Mouse (Mus musculus): ENCODE results near the gene Asb8. TPM values are rescaled to one million over a fixed set of nuclear protein-coding genes. Genes with fewer than 3 reads are reported as not detected.
A peak's percentile ranks its signal among the peaks of the same experiment; 100 is the strongest.

Asb8 gene
- polyA plus RNA-seq, 1 experiment, result 18.8 TPM

- no peak for TF ChIP-seq CTCF (IDR thresholded peaks at IDR 0.05; ENCODE audit: extremely low read depth, insufficient read depth, insufficient read length, insufficient replicate concordance)
- DNase-seq (ENCODE audit: low read depth in 1 of 2, low spot score in 2 of 2), result no peak
- Histone ChIP-seq H3K4me1 (ENCODE audit: control insufficient read depth, insufficient read depth, insufficient read length) (peaks cover 6% of the 10 kb centered on the region), H3K4me3 (ENCODE audit: extremely low read depth, insufficient read depth, insufficient read length) (no peak overlapping the region), H3K27me3 (ENCODE audit: control insufficient read depth, insufficient read depth, low read length) (no peaks in the 10 kb centered on the region), H3K27ac (ENCODE audit: insufficient read depth, low read length) (no peak overlapping the region), H3K36me3 (ENCODE audit: control insufficient read depth, insufficient read depth, low read length) (no peaks in the 10 kb centered on the region)
- WGBS, result 94% methylated on average over 3 of the region's 3 CpGs
These were observed 17.1 kb downstream of the Asb8 start for GRCm38 (mm10) chr15:98148356-98148755.

- peaks cover 6% of the 10 kb centered on the region for H3K36me3 ChIP-seq (ENCODE audit: control insufficient read depth, insufficient read depth, low read length)
- peak overlapping the region; percentile 35; the same call in 1 of the 2 replicates for H3K27ac ChIP-seq (ENCODE audit: insufficient read depth, low read length)
- TF ChIP-seq CTCF (IDR thresholded peaks at IDR 0.05; ENCODE audit: extremely low read depth, insufficient read depth, insufficient read length, insufficient replicate concordance) (no peak), POLR2A (IDR thresholded peaks at IDR 0.05; ENCODE audit: low read depth, low read length) (peak; percentile 58)
- peak; percentile 78 to 92 for DNase-seq (ENCODE audit: low read depth in 1 of 2, low spot score in 2 of 2)
- H3K27me3 ChIP-seq (ENCODE audit: control insufficient read depth, insufficient read depth, low read length), result no peaks in the 10 kb centered on the region
- peaks cover 6% of the 10 kb centered on the region for H3K4me1 ChIP-seq (ENCODE audit: control insufficient read depth, insufficient read depth, insufficient read length)
- H3K4me3 ChIP-seq (ENCODE audit: extremely low read depth, insufficient read depth, insufficient read length), result peak overlapping the region; percentile 93
- 3% methylated on average over 38 of the region's 38 CpGs for WGBS
These were observed 19.8 kb downstream of the Asb8 start for GRCm38 (mm10) chr15:98145559-98146181.

GRCm38 (mm10) chr15:98144861-98145507 lies 20.4 kb downstream of the Asb8 start:
- TF ChIP-seq CTCF (IDR thresholded peaks at IDR 0.05; ENCODE audit: extremely low read depth, insufficient read depth, insufficient read length, insufficient replicate concordance) (no peak), POLR2A (IDR thresholded peaks at IDR 0.05; ENCODE audit: low read depth, low read length) (no peak)
- Histone ChIP-seq H3K4me3 (ENCODE audit: extremely low read depth, insufficient read depth, insufficient read length) (peak overlapping the region; percentile 93), H3K27ac (ENCODE audit: insufficient read depth, low read length) (peak overlapping the region; percentile 35; the same call in 1 of the 2 replicates), H3K27me3 (ENCODE audit: control insufficient read depth, insufficient read depth, low read length) (no peaks in the 10 kb centered on the region), H3K4me1 (ENCODE audit: control insufficient read depth, insufficient read depth, insufficient read length) (peaks cover 6% of the 10 kb centered on the region), H3K36me3 (ENCODE audit: control insufficient read depth, insufficient read depth, low read length) (peaks cover 6% of the 10 kb centered on the region)
- DNase-seq (ENCODE audit: low read depth in 1 of 2, low spot score in 2 of 2), result no peak
- 2% methylated on average over 36 of the region's 36 CpGs for WGBS

GRCm38 (mm10) chr15:98142515-98142914 lies 22.9 kb downstream of the Asb8 start:
- Histone ChIP-seq H3K27me3 (ENCODE audit: control insufficient read depth, insufficient read depth, low read length) (no peaks in the 10 kb centered on the region), H3K27ac (ENCODE audit: insufficient read depth, low read length) (no peak overlapping the region), H3K4me1 (ENCODE audit: control insufficient read depth, insufficient read depth, insufficient read length) (peaks cover 6% of the 10 kb centered on the region), H3K4me3 (ENCODE audit: extremely low read depth, insufficient read depth, insufficient read length) (no peak overlapping the region), H3K36me3 (ENCODE audit: control insufficient read depth, insufficient read depth, low read length) (peaks cover 6% of the 10 kb centered on the region)
- DNase-seq (ENCODE audit: low read depth in 1 of 2, low spot score in 2 of 2), result no peak
- TF ChIP-seq POLR2A (IDR thresholded peaks at IDR 0.05; ENCODE audit: low read depth, low read length), result no peak
- TF ChIP-seq CTCF (IDR thresholded peaks at IDR 0.05; ENCODE audit: extremely low read depth, insufficient read depth, insufficient read length, insufficient replicate concordance), result no peak
- 94% methylated on average over 10 of the region's 10 CpGs for WGBS

GRCm38 (mm10) chr15:98140809-98141208 lies 24.6 kb downstream of the Asb8 start:
- no peak for DNase-seq (ENCODE audit: low read depth in 1 of 2, low spot score in 2 of 2)
- H3K27ac ChIP-seq (ENCODE audit: insufficient read depth, low read length), result no peak overlapping the region
- 92% methylated on average over 5 of the region's 5 CpGs for WGBS
- H3K4me3 ChIP-seq (ENCODE audit: extremely low read depth, insufficient read depth, insufficient read length), result no peak overlapping the region
- no peaks in the 10 kb centered on the region for H3K27me3 ChIP-seq (ENCODE audit: control insufficient read depth, insufficient read depth, low read length)
- no peak for TF ChIP-seq CTCF (IDR thresholded peaks at IDR 0.05; ENCODE audit: extremely low read depth, insufficient read depth, insufficient read length, insufficient replicate concordance)
- TF ChIP-seq POLR2A (IDR thresholded peaks at IDR 0.05; ENCODE audit: low read depth, low read length), result no peak
- peaks cover 6% of the 10 kb centered on the region for H3K4me1 ChIP-seq (ENCODE audit: control insufficient read depth, insufficient read depth, insufficient read length)
- peaks cover 12% of the 10 kb centered on the region for H3K36me3 ChIP-seq (ENCODE audit: control insufficient read depth, insufficient read depth, low read length)

GRCm38 (mm10) chr15:98139763-98140162 lies 25.7 kb downstream of the Asb8 start:
- Histone ChIP-seq H3K27me3 (ENCODE audit: control insufficient read depth, insufficient read depth, low read length) (no peaks in the 10 kb centered on the region), H3K4me3 (ENCODE audit: extremely low read depth, insufficient read depth, insufficient read length) (no peak overlapping the region), H3K4me1 (ENCODE audit: control insufficient read depth, insufficient read depth, insufficient read length) (peaks cover 2% of the 10 kb centered on the region; the same call in 1 of the 2 replicates), H3K36me3 (ENCODE audit: control insufficient read depth, insufficient read depth, low read length) (peaks cover 21% of the 10 kb centered on the region), H3K27ac (ENCODE audit: insufficient read depth, low read length) (no peak overlapping the region)
- WGBS, result 83% methylated on average over 7 of the region's 7 CpGs
- DNase-seq (ENCODE audit: low read depth in 1 of 2, low spot score in 2 of 2), result no peak
- TF ChIP-seq CTCF (IDR thresholded peaks at IDR 0.05; ENCODE audit: extremely low read depth, insufficient read depth, insufficient read length, insufficient replicate concordance), result no peak
- TF ChIP-seq POLR2A (IDR thresholded peaks at IDR 0.05; ENCODE audit: low read depth, low read length), result no peak

- Histone ChIP-seq H3K27ac (ENCODE audit: insufficient read depth, low read length) (no peak overlapping the region), H3K27me3 (ENCODE audit: control insufficient read depth, insufficient read depth, low read length) (no peaks in the 10 kb centered on the region), H3K4me1 (ENCODE audit: control insufficient read depth, insufficient read depth, insufficient read length) (no peaks in the 10 kb centered on the region), H3K36me3 (ENCODE audit: control insufficient read depth, insufficient read depth, low read length) (peaks cover 23% of the 10 kb centered on the region), H3K4me3 (ENCODE audit: extremely low read depth, insufficient read depth, insufficient read length) (no peak overlapping the region)
- TF ChIP-seq CTCF (IDR thresholded peaks at IDR 0.05; ENCODE audit: extremely low read depth, insufficient read depth, insufficient read length, insufficient replicate concordance) (no peak), POLR2A (IDR thresholded peaks at IDR 0.05; ENCODE audit: low read depth, low read length) (no peak)
- 97% methylated on average over 9 of the region's 9 CpGs for WGBS
- DNase-seq (ENCODE audit: low read depth in 1 of 2, low spot score in 2 of 2), result no peak
These were observed 28.6 kb downstream of the Asb8 start for GRCm38 (mm10) chr15:98136871-98137270.

Measured in spleen, adult 2 months (tissue).